Mouse (Mus musculus) left cerebral cortex, adult 9 months (tissue): ENCODE measurements around the gene Mmp11.
"Not testable (repeated sequence)": the region's sequence is repeated elsewhere in the genome, so short reads cannot be mapped to it uniquely, and the experiment has no call there.

ENCODE experiments used
- DNase-seq, 2 experiments: peaks; one replicate each; pipeline ENCODE4 v3.0.0; 2022; ENCODE audit warnings: low spot score in 2 of 2

The Mmp11 gene

DNA sequence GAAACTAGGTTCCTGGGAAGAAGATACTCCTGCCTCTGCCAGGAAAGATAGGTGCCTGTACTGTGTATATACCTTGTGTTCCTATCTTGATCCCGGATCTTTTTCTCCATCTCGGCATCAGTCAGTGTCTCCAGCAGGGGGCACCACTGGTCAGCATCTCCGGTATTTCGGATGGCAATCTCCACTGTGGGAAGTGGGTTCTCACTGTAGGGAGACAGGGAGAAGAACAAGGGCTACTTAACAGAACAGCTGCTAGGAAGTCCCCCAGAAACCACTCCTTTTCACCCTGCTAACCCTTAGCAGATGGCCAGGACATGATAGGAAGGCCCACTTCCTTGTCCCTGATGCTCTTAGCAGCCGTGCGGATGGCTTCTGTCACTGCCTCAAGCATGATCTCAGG lies 38.9 kb downstream of the Mmp11 start:
- DNase-seq: peak in 1 of 2 experiments; percentile 80

- peak in 1 of 2 experiments; percentile 73 for DNase-seq
Observed at GRCm38 (mm10) chr10:75896208-75896607, 40.1 kb downstream of the Mmp11 start.

DNA sequence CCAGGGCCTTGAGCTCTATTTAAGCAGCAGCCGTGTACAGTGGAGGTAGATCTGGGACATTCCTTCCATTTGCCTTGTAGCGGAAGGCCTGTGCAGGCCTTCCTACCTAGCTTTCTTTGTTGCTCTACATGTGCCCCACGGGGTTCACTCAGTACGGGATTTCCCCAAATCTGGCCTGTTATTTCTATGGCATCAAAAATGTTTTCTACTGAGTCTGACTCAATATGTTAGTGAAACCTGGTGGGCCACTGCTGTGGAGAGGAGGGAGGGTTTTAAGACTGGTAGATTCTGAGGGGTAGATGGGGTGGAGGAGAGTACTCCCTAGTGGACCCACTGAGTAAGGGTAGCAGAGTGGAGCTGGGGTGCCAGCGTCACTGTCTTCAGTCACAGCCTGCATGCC lies 40.6 kb downstream of the Mmp11 start:
- no peak for DNase-seq

DNA sequence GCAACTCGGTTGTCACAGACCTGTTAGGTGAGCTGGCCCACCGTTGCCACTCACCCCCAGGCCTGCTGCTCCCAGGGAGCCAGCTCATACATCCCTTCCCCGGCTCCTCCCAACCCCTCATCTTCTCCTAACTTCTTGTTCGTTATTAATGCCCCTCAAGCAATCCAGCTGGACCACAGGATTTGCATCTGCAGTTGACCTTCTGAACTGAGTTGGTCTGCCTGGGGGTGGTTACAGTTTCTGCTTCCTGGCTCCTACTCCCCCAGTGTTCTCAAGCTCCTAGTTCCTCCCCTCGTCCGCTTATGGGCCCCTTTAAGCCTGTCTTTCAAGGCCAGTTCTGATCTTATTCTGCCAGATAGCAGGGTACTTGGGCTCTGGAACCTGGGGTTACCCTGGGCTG lies 41.7 kb downstream of the Mmp11 start:
- DNase-seq: no peak

DNA sequence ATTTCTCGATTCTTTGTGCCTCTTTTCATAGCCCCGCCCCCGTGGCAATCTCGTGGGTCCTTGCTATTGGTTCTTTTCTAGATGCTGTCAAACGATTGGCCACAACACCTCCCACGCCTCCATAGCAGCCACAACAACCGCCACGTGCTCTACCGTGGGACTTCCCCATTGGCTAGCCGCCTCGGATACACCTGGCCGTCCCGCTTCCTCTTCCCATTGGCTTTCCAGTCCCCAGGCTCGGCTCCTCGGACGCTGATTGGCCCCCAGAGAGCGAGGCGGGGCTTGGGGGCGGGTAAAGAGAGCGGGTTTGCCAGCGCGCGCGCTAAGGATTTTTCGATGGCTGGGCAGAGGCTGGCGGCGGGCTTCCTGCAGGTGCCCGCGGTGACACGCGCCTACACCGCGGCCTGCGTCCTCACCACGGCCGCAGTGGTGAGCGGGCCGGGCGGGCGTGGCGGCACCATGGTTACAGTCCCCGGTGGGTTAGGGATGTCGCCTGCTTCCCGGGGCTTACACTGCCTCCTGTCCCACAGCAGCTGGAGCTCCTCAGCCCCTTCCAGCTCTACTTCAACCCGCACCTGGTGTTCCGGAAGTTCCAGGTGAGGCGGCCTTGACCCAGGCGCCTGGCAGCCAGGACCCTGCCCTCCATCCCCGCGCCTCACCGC lies 43.1 kb downstream of the Mmp11 start, which contains the start of gene Derl3:
TSS of gene Derl3 (plus strand) at position 325 of the 662 bp plus-strand sequence.
- peak; percentile 98 to 99 for DNase-seq

- DNase-seq: no peak
Observed at GRCm38 (mm10) chr10:75889406-75890153, 46.7 kb downstream of the Mmp11 start.

DNA sequence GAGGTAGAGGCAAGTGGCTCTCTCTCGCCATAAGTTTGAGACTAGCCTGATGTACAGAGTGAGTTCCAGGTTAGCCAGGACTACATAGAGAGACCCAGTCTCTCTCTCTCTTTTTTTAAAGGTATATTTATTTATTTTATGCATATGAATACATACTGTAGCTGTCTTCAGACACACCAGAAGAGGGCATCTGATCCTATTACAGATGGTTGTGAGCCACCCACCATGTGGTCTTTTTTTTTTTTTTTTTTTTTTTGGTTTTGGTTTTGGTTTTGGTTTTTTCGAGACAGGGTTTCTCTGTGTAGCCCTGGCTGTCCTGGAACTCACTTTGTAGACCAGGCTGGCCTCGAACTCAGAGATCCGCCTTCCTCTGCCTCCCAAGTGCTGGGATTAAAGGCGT lies 48.8 kb downstream of the Mmp11 start:
- DNase-seq: not testable (repeated sequence)

GRCm38 (mm10) chr10:75884742-75885141 lies 51.6 kb downstream of the Mmp11 start:
- no peak for DNase-seq

DNA sequence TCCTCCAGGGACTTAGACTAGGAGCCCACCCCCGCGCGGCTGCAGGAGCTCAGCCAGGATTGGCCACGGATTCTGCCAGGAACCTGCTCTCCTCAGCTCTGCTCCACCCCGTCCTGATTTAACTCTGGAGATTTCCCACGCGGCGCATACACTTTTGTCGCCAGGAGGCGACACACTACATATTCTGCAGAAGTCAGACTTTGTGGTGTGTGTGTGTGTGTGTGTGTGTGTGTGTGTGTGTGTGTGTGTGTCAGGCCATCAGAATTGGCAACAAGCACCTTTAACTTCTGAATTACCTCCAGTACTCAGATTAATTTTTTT lies 53.1 kb downstream of the Mmp11 start:
- peak; percentile 69 to 88 for DNase-seq

- no peak for DNase-seq
Observed at GRCm38 (mm10) chr10:75882433-75883231, 53.7 kb downstream of the Mmp11 start.

DNA sequence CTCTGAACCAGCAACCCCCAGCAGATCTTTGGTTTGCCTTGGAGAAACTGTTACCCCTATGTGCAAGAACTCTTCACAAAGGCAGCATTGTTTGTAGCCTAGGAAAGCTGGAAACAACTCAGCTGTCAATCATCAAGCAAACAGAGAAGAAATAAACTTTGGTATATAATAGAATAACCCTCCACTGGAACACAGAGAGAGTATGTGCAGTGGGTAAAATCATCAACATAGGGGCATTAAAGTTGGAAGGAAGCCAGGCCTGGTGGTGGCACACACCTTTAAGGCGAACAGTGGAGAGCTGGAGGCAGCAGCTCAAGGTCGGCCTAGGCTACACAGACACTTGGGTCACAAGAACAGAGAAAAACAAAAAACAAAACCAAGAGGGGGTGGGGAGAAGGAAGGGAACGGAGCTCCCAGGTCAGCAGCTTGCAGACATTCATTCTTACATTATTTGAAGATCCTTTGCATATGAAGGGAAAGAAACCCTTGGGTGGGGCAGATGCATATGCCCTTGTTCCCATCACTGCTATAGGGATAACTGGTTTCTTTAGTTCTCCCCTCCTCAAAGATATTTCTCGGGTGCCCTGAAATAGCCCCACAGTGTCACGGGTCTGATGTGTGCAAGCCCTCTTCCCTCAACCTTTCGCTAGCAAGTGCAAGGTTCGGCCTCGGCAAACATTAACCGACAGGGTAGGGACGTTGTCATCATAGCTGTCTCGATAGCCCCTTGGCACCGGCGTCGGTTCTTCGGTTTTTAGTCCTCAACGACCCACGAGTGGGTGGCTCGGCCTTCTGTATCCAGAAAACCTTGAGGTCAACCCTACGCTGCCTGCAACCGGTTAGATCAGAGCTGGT lies 54.5 kb downstream of the Mmp11 start:
- DNase-seq: no peak

DNA sequence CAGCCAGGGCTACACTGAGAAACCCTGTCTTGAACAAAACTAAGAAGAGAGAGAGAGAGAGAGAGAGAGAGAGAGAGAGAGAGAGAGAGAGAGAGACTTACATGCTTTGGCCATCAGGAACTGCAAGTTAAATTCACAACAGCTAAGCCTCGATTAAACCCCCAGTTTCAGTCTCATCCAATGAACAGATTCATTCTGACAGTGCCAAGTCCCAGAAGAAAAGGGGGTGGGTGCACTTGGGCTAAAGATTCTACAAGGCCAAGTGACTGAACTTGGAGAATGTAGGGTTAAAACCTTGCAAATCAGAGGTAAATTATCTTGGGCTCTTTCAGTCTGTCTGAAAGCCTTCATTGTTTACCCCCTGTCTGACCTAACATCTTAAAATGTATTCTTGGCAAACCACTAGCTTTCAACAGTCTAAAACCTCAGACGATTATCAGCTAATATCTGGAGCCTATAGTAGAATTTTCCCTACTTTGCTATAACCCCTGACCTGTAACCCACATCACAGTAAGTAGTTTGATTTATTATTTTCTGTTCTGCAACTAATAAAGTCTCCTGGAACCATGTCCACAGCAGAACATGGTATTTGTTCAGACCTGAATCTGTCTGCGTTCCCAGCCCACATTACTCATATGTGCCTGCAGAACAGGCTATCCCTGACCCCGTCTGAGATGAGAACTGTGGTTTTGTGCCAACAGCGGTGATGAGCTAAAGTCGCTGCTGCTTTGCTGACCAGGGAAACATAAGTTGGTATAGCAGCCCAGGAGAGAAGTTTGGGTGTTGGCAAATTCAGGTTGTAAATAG lies 55.3 kb downstream of the Mmp11 start:
- no peak for DNase-seq

- DNase-seq: no peak
Observed at GRCm38 (mm10) chr10:75880351-75880750, 55.9 kb downstream of the Mmp11 start.

DNA sequence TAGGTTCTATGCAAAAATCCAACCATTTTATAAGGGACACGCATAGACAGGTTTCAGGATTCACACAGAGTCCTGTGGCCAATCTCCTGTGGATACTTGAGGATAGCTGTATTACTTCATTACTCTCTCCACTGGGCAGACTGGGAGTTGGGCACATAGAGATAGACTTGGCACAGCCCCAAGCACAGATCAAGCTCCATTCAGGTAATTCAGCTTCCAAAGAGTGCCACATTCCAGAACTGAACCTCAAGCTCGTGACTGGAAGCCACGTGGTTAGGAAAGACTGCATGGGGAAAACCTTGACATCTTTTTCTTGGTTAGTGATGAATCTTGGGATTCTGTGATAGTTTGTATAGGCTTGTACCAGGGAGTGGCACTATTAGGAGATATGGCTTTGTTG lies 57.5 kb downstream of the Mmp11 start:
- no peak for DNase-seq

DNA sequence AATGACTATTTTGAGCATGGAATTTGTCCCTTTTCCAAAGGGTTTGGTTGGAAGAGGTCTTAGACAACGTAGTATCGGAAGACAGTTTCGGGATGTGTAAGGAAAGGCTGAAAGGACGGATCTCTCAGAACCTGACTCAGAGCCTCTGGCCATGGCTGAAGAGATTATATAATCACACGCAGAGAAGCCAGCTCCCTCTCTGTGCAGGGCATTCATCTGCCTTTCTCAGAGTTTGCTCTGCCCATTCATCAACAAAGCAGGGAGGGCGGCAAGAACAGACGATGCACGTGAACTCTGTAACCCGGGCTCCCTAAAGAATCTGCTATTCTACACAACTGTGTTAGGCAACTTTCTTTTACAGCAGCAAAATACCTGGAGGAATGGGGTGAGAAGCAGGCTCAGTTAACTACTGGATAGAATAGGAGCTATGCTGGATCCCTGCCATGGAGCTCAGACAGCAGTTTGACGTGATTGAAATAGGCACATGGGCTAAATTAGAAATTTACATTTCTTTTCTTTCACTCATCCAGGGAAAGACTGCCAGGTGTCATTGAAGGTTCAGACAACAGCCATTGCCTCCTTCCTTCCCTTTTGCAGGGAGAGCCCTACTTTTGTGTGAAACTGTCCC lies 62.6 kb downstream of the Mmp11 start:
- DNase-seq: peak in 1 of 2 experiments; percentile 31
